Mouse (Mus musculus) spleen, adult 12 weeks (tissue): ENCODE measurements around the gene Slc5a1.

ENCODE experiments used
- DNase-seq: peaks from one replicate; pipeline ENCODE4 v3.0.0; 2022; ENCODE audit warnings: low spot score

Slc5a1 gene

DNA sequence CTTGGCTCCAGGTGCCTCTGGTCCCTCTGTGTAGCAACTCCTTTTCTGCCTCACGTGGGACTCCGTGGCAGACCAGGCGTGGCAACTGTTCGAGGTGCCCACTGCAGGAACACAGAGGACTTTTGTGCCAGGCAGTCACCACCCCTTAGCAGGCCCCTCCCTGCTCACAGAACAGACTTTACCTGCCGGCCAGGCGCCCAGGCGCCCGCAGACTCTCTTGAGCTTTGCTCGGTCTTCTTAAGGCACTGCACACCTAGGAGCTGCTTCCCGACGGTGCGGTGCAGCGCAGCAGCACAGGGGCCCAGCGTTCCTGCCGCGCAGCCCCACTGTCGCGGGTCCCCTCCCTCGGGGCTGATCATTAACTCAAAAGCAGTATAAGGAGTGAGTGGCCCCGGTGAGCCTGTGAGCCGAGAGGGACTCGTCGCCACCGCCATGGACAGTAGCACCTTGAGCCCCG, at the start of gene Slc5a1:
Slc5a1 (plus strand) TSS at position 195 of the 457 bp plus-strand sequence.
- DNase-seq: no peak

DNA sequence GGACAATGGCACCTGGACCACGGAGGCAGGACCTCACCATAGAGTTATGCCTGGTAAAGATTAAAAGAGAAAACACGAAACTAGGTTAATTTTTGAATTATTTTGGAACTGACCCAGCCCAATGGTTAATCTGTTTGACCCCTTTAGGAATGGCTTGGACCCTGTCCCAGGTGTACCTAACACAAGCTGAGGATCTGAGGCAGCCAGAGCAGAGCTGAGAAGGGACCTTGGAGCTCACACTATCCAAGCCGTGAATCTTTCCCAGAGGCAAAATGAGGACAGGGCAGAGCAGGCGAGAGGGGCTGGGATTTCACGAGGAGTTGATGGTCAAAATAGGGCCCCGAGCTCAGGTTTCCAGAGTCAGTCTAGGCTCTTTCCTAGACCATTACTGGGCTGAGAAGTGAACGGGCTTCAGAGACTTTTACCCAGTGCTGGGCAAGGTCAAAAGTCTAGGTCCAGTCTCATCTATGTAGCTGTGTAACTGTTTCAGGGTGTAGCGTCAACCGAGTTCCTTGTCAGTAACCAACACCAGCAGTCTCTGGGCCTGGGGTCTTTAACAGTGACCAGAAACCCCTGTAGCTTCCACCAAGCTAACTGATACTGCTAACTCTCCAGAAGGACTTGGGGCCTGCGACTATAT, 47.8 kb upstream of the Slc5a1 start:
- DNase-seq: no peak

DNA sequence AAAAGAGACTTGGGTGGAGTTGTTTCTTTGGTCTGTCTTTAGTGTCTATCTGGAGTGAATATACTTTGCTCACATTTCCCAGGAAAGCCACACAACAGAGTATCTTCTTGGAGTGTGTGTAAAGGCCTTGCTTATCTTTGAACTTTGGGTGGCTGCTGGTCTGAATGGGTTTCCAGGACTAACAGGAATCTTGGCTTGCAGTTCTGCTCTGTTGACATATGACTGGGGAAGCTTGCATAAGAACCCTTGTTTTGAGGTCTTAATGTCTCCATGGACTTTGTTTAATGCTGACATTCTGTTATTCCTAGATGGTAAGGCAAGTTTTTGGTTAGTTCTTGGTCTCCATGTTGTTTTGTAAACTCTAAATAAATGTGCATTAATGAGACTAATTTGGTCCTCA, 33.9 kb upstream of the Slc5a1 start:
- DNase-seq: no peak

DNA sequence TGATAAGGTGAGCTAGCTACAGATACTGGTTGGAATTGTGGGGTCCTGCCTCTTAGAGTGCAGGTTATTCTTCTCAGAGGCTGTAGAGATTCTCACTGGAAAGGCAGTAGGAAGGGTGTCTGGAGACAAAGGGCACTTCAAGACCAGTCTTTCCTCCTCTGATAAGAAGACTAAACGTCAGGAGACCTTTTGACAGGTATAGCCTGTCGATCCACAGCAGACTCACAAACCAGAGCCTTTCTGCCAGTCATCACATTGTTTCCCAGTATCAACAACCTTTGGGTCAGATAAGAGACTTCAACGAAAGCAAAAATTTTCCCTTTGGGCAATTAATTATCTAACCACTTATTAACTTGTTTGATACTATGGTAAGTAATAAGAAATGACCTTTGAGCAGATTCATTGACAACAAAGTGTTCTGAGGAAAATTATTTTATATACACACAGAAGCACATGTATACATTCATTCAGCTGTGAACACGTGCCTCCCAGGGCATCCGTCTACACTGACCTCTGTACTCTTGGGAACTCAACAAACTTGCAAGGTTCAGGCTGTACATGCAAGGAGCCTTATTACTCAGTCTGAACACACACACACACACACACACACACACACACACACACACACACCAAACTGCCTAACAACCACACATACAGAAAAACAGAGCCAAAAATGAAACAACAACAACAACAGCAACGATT, 27.4 kb upstream of the Slc5a1 start:
- DNase-seq: no peak

DNA sequence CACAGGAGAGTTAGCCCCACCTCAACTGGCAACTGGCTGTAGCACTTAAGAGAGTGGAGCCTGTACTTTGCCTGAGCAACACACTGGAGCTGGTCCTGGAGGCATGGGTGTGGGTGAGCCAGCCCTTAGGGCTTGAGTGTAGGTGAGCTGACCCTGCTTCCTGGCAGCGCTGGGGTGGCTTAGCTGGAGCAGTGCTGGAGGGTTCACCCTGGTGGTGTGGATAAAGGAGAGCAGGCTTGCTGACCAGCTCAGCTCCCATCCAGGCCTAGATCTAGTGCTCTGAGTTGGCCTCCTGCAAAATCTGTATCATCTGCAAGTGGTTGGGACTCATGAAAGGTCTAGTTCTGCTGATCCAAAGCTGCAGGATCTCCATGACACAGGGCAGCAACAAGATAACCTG, 21.1 kb upstream of the Slc5a1 start:
- DNase-seq: no peak

DNA sequence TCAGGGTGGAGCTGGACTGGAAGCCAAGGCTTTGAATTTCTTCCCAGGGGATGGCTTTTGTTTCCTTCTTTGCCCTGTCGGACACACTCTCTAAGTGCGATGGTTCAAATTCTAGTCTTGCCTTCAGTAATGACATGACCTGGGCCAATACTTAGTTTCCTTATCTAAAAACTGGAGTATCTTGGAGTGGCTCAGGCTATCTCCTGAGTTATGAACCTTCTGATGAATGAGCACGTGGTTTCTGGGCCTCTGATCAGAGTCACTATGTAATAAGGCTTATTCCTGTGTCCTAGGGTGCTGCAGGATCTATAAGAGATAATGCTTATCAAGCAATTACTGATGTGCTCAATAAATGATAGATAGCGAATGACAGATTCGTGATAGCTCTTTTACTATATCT, 19.4 kb upstream of the Slc5a1 start:
- DNase-seq: no peak

DNA sequence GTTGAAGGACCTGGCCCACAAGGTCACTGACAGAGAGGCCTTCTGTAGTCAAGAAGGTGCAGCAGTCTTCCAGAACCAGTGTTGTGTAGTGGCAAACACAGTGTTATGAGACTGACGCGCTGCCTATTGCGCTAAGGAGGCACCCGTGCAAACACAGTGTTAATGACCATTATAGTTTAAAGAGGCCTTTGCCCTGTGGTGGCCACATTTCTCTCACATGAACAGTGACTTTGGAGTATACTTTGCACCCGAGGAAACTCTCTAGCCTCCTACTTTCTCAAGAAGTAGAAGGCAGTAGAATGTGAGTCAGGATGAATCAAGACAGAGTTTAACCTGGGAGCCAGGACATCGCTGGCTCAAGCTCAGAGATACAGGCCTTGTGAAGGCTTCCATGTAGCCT, 12.7 kb upstream of the Slc5a1 start:
- no peak for DNase-seq

DNA sequence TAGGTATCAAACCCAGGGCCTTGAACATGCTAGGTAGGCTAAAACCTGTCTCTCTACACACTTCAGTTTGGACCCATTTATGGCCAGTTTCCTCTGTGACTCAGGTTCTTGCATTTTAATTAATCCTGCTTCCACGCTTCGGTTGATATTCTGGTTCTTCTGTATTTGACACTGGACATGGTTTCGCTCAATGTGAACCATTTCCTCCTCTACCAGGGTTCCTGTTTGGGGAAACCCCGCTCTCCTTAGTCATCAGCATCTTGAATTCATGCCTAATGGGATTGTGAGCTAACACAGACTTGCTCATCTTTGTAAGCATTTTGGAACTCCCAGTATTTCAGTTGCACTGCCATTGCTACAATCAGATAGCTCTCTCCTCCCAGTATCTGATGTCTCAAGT, 8.7 kb upstream of the Slc5a1 start:
- no peak for DNase-seq

DNA sequence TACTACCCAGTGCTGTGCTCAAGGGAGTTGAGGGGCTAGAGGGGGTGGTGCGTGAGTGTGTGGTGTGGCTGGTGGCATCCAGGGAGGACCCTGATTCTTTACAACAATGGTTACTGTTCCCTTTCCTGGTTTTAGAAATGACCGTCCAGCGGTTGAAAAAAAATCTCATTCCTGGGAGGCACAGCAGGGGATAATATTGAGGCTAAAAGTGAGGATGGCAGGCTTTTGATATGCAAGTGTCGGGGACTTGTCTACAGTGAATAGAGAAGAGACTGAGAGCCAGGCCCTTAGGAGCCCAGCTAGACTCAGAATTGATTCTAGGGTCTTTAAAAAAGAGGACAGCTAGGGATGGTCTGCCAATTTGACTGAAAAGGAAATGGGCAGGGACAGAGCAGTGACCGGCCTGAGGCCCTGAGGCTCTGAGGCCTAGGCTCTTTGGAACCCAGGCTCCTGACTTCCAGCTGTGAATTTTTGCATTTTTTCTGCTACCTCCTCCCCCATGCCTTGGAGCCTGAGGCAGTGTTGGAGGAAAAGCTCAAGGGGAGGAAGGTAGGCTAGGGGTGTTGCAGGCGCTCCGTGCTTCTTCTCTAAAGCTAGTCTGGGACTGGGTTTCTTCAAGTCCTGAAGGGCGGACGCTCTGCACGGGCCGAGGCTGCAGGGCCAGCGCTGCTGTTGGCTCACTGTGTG, 1.5 kb upstream of the Slc5a1 start:
- no peak for DNase-seq

DNA sequence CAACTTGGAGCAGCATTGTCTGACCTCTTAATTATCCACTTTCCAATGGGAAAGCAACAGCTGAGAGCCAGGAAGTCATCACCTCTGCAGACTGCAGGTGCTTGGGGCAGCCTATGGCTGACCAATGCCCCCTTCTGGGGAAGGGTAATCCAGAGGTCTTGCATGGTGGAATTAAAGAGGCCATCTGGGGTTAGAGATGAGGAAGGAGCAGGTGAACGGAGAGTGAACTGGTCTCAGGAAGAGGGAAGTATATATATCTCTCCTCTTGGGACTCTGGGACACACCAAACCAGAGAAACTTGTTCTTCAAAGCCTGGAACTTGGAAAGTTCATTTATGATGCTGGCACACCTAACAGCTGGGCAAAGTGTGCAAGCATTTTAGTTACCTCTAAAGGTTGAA, 857 bp downstream of the Slc5a1 start:
- no peak for DNase-seq

DNA sequence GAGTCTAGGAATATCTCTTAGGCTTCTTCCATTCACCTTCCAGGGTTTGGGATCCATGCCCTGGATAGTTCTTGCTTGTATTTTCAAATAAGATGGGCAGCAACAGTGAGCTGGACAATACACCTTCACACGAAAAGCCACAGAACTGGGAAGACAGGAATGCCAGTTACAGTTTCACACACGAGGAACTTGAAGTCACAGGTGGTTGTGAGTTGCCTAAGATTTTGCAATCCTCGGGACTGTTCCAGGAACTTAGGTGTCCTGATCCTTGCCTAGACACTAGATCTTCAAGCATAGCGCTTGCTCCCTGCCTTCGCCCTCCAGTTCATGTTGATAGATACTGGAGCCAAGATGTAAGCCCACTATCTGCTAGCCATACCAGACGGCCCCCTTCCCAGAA, 1.6 kb downstream of the Slc5a1 start:
- DNase-seq: no peak

DNA sequence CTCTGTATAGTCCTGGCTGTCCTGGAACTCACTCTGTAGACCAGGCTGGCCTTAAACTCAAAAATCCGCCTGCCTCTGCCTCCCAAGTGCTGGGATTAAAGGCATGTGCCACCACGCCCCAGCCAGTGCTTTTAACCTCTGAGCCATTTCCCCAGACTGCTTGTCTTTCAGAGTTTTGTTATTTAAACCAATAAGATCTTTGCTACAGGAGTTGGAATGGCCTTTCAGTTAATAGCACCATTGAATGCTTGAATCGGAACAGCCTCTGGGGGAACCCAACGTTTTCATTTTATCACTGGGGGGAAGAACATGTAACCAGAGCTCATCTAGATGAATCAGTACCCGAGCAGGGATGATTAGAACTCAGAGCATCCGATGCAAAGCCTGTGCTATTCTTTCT, 3.0 kb downstream of the Slc5a1 start:
- DNase-seq: no peak

DNA sequence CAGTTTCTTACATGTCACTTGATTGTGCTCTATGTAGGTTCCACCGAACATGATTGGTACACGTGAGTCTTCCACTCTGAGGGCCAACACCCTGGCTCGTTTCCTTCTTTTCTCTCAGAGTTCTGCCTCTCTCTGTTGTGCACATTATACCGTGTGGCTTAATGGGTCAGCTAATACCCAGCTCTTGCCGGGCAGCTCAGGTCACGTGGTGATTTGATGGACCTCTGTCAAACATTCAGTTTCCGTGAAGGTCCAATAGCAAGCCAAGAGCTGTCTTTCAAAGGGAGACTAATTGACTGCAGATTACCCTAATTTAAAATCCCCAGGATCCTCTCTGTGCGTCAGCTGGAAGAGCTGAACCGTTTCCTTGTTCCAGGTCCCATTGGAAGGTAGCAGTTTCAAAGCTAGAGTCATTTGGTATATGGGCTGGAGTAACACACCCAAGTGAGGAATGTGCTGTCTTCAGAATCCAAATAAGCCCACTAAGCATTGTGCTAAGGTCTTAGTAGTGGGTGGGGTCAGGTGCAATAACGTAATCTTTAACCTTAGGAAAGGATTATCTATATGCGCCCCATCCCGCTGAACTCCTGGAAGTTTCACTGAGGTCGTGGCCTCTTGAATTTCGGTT, 3.9 kb downstream of the Slc5a1 start:
- no peak for DNase-seq

DNA sequence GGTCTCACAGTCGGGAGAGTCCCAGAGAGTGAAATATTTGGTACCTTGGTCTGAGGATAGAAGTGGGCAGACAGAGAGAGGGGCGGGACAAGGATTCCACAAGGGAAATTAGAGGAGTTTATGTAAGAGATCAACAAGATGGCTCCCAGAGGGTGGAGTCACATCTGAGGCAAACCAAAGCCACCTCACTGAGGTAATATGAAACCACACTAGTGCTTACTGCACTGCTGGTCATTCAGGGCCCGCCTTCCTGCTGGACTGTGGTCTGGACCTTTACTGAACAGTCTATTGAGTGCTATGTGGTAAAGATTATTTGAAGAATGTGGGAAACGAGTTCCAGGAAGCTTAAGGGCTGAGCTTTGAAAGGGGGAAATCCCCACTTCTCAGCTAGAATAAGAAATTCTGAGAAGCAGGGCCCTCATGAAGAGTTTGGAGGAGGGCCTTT, 17.9 kb downstream of the Slc5a1 start:
- DNase-seq: no peak

DNA sequence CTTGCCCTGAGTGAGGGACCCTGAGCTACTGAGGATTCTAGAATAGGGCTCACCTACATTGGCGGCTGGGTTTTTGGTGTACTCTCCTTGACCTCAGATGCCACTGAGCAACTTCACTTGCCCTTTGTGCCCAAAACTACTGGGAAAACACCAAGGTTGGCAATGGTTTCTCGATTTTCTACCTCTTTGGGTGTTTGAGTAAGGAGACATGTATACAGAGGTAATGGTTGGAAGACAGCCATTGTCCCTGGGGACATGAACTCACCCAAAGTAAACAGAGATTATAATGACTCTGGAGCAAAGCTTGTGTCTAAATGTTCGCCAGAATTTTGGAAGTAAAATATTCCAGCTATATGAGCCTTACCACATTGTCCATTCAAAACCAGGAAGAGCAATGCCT, 19.6 kb downstream of the Slc5a1 start:
- no peak for DNase-seq

DNA sequence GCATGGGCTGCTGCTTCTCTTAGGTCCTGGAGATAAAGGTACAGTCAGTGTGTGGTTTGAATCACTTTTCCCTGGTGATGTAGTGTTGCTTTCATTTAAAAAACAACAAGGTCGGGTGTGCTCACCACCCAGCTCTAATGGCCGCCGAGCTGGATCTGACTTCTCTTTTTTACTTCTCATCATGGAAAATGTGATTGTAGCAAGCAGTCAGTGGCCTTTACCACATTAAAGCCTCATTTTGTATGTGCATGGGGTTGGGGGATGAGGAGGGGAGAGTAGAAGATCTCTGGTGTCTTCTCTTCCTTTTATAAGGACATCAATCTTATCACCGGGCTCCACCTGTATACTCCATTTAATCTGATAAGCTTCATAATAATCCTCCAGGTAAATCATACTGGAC, 21.3 kb downstream of the Slc5a1 start:
- DNase-seq: no peak

DNA sequence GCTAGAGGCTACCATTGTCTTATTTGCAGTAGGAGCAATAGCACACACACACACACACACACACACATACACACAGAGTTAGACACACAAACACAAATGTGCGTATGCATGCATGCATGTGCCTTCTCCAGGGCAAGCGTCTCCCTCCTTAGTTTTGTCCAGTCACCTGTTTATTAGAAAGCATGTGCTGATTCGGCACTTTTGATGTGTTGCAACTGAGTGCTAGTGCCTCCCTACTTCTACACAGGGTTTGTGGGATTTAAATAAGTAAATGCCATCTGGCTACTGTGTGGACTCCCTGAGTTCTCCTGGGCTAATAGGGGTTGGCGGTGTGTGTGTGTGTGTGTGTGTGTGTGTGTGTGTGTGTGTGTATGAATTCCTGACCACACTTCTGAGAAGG, 30.1 kb downstream of the Slc5a1 start:
- no peak for DNase-seq

DNA sequence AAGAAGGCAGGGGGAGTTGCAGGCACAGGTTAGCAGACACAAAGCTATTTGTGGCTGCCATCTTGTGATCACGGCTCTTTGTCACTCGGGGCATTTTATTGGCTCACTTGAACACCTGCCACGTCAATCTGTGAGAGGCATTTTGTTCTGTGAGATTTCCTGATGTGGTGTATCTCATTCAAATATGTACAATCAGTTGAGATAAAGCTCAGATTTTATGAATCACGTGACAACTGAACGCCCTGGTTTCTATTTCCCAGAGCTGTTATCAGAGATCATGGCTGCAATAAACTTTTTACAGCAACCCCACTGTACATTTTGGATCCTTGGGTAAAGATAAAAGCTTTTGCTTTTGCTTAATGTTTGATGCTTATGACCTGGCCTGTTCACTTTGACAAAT, 31.6 kb downstream of the Slc5a1 start:
- DNase-seq: no peak

DNA sequence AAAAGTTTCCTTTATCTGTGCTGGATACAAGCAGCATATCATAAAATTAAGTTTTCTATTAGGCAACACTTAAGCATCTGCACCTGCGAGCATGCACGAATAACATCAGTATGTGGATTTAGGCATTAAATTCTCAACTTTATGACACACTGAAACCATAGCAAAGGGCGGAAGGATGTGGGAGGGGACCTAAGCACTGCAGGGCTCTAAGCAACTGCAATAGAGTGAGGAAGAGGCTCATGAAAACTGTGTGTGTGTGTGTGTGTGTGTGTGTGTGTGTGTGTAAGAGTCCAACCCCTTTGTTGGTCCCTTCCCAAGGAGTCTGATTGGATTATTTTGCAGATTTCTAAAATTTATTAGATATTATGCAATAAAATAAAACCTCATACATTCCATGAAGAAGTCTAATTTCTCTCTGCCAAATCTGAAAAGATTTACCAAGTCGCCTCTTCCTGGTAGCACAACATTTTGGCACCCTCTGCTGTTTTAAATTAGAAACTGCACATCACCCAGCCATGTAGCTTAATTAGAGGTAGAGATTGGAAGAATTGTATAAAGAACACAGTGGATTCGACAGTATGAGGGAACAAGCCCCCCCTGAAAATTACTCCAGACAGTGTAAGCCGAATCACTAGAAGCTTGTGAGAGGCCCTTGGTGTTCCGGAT, 38.9 kb downstream of the Slc5a1 start:
- no peak for DNase-seq

DNA sequence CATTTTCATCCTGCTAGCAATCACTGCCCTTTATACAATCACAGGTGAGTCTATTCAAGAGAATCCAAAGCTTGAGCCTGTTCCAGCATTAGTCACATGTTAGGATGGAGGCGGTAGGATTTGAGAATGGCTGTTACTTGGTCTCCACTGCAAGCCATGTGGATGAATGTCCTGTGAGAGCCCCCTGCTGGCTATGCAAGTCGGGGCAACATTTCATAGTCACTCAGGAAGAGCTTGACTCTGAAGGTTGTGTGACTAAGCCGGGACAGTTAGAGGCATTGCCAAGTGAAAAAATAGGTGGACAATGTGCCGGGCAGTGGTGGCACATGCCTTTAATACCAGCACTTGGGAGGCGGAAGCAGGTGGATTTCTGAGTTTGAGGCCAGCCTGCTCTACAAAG, 40.0 kb downstream of the Slc5a1 start:
- DNase-seq: no peak

DNA sequence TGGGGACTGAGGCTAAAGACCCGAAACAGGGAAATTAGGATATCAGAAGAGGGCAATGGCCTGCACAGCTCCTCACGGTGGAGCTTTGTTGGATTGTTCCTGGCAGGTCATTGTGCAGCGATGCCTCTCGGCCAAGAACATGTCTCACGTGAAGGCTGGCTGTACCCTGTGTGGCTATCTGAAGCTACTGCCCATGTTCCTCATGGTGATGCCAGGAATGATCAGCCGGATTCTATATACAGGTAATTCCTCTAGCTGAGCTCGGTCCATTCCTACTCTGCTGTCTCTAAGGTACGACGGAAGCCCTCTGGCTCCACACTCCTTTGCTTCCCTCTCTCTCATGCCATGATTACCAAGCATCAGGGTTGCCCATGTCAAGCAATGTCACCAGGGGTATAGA, 42.8 kb downstream of the Slc5a1 start:
- DNase-seq: no peak

DNA sequence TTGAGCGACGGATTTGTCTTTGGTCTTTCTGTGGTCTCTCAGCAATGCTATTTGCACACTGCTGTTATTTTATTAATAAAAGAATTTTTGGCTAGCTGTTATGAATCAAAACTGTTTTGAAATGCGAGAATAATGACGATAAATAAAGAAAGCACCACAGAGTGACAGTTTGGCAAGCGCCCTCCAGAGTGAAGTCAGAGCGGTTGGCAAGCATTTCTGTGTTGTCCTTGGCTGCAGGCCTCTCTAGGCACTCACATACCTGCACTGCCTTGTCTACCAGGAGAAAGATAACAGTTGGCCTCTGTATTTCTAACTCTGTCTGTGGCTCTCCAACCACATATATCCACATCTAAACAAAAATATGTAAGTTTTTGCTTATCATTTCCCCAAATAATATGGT, 43.7 kb downstream of the Slc5a1 start:
- no peak for DNase-seq
